Mouse (Mus musculus): Measurements from ENCODE around the gene Ly6g6f.

GRCm38 (mm10) chr17:35128996-35129395 lies 43.6 kb upstream of the Ly6g6f start:
- TF ChIP-seq CTCF (IDR thresholded peaks at IDR 0.05; ENCODE audit: extremely low read depth, insufficient read depth, insufficient read length, insufficient replicate concordance) (no peak), POLR2A (IDR thresholded peaks at IDR 0.05; ENCODE audit: low read depth, low read length) (no peak)
